Mouse (Mus musculus) gastrocnemius, adult 2 months (tissue): Measurements from ENCODE around the gene Cacna1f. TPM values are rescaled to one million over a fixed set of nuclear protein-coding genes. Genes with fewer than 3 reads are reported as not detected.
A peak's percentile ranks its signal among the peaks of the same experiment; 100 is the strongest.

Experiments
- DNase-seq: peaks from one replicate; pipeline ENCODE4 v3.0.0; 2022
- H3K27ac ChIP-seq: fragments of 200-600 bp; 2 replicates; pipeline ENCODE4 v1.8.1; 2022; ENCODE audit warnings: mild to moderate bottlenecking
- H3K4me3 ChIP-seq: fragments of 200-600 bp; 2 replicates; pipeline ENCODE4 v1.8.1; 2022; ENCODE audit warnings: mild to moderate bottlenecking, moderate library complexity
- CTCF ChIP-seq: fragments of 200-600 bp; IDR thresholded peaks from 2 replicates; pipeline ENCODE4 v1.8.1; 2022; ENCODE audit warnings: antibody characterized with exemption, mild to moderate bottlenecking, moderate library complexity
- intact Hi-C: fragments of 180-260 bp; cut with DNase I; formaldehyde crosslinking; loops from one replicate; pipeline ENCODE4 v1.15.1; 2025
- total RNA-seq, 2 experiments: library from RNA; stranded (reverse); gene quantifications; 2 replicates each; pipeline ENCODE4 v1.2.3; 2021

Gene Cacna1f
- total RNA-seq, 2 experiments from 2014 or later: not detected

DNA sequence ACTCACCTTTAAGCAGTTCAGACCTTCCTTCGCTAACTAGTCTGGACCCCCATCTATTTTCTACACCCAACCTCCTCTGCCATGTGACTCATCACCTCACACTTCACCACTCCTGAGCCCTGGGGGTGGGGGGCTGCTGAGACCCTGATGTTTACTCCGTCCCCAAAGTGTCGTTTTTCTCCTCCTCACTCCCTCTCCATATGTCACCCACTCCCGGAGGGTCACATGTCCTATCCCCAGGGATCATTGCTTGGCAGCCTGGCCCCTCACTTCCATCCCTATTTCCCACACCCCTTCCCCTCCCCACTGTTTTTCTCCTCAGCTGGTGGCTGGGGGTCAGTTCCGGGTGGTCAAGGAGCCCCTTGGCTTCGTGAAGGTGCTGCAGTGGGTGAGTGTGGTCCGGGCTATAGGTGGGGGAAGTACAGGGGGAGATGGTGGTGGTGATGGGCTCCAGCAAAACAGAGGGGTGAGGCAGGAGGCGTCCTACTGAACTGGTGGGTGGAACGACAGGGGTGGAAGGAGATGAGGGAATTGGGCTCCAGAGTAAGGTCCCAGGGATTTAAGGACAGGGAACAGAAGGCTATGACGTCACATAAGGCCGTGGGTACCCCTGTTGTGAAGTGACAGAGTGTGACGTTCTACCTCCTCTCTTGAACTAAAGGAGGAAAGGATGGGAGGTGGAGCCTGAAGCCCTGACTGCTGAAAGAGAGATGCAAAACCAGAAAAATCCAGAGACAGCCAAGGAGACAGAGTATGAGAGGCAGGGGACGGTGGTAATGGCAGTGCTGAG lies 32.8 kb downstream of the Cacna1f start:
- Histone ChIP-seq H3K4me3 (no peak overlapping the region), H3K27ac (no peak overlapping the region)
- no peak for DNase-seq
- intact Hi-C loops: loop anchor here (10.0 kb wide), 1 partner anchor 315 kb away; no protein-coding TSS in a partner anchor
- no peak for TF ChIP-seq CTCF

DNA sequence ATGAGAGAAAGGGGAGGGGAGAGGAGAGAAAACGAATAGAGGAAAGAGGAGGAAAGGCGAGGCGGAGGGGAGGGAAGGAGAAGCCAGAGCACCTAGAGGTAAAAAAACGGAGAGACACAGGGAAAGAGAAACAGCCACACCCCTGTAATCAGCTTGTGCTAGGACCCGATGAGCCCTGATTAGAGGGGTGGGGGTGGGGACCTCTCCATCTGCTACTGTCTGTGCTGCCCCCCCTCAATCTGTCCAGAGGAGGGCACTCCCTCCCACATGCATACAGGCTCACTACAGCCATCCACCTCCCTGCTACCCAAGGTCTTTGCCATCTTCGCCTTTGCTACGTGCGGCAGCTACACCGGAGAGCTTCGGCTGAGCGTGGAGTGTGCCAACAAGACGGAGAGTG lies 33.9 kb downstream of the Cacna1f start:
- H3K27ac ChIP-seq: no peak overlapping the region
- intact Hi-C loops: loop anchor here (10.0 kb wide), 1 partner anchor 316 kb away; no protein-coding TSS in a partner anchor
- TF ChIP-seq CTCF: no peak
- no peak for DNase-seq
- no peak overlapping the region for H3K4me3 ChIP-seq

DNA sequence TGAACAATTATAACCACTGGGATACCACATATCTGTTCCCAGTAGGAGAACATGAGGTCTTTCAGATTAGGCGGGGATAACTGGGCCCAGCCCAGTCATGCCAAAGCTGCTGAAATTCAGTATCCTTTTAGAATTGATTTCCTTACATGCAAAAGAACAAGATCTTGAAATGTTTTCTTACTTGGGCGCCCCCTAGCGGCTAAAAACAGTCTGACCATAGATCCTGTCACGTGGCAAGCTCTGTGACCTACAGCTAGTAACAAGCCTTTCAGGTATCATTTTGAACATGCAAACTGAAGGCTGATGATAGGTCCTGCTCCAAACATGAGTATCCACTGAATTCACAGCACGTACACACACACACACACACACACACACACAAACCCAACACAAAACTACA lies 38.5 kb downstream of the Cacna1f start:
- Histone ChIP-seq H3K27ac (no peak overlapping the region), H3K4me3 (no peak overlapping the region)
- intact Hi-C loops: loop anchor here (5.0 to 10.0 kb wide), 3 partner anchors 47 to 321 kb away; no protein-coding TSS in a partner anchor
- TF ChIP-seq CTCF: peak; percentile 70
- DNase-seq: peak; percentile 76

- peak; percentile 92 for DNase-seq
- intact Hi-C loops: loop anchor here (5.0 to 10.0 kb wide), 3 partner anchors 44 to 324 kb away; no protein-coding TSS in a partner anchor
- peak overlapping the region; percentile 79 for H3K4me3 ChIP-seq
- peak; percentile 34; the same call in 1 of the 2 replicates for TF ChIP-seq CTCF
- H3K27ac ChIP-seq: peak overlapping the region; percentile 96
Measured at GRCm38 (mm10) chrX:7648671-7649304, 41.9 kb downstream of the Cacna1f start.

GRCm38 (mm10) chrX:7657221-7657639 lies 50.3 kb downstream of the Cacna1f start, which contains the start of gene Prickle3:
Gene Prickle3 (plus strand): TSS chrX:7657260.
- Histone ChIP-seq H3K4me3 (peak within 1 kb of the TSS; percentile 78), H3K27ac (peak within 1 kb of the TSS; percentile 93)
- DNase-seq: peak; percentile 83
- intact Hi-C loops: no loop called here
- TF ChIP-seq CTCF: no peak

GRCm38 (mm10) chrX:7658031-7658784 lies 51.3 kb downstream of the Cacna1f start:
- intact Hi-C loops: no loop called here
- Histone ChIP-seq H3K4me3 (peak overlapping the region; percentile 78), H3K27ac (peak overlapping the region; percentile 93)
- peak; percentile 84 for DNase-seq
- TF ChIP-seq CTCF: no peak

GRCm38 (mm10) chrX:7658785-7659589 lies 52.1 kb downstream of the Cacna1f start:
- Histone ChIP-seq H3K4me3 (peak overlapping the region; percentile 78), H3K27ac (peak overlapping the region; percentile 93)
- no peak for TF ChIP-seq CTCF
- intact Hi-C loops: no loop called here
- peak; percentile 79 for DNase-seq

DNA sequence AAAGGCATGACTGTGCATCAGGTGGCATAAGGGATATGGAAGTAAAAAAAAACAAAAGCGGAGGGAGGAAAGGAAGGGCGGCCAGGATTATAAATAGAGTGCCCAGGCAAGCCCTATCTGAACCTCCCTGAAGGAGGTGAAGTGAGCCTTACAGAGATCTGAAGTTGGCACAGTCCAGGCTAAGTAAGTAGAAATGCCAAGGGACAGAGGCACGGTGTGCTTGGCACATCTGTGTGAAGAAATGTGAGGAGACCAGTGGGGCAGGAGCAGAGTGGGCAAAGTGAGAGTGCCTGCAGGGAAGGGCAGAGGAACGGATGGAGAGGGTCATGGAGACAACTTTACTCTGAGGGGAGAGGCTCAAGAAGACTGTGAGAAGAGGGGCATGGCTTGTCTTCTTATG lies 54.2 kb downstream of the Cacna1f start:
- Histone ChIP-seq H3K4me3 (peak overlapping the region; percentile 35), H3K27ac (peak overlapping the region; percentile 93)
- intact Hi-C loops: no loop called here
- peak; percentile 54 for DNase-seq
- TF ChIP-seq CTCF: no peak

DNA sequence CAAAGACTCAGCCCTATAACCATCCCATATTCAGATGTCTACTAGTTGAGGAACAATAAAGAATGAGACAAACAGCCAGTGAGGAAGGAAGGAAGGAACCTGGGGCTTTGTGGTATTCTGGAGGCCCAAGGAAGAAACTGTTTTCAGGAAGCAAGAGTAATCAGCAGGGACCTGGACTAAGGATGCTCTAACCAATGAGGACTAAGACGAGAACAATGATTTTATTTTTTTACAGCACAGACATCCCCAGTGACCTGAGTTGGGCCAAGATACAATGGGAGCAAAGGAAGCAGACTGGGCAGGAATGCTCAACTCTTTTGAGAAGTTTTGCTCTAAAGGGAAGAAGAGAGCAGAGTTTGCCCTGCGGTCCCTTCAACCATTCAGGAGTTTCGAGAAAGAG lies 56.1 kb downstream of the Cacna1f start:
- H3K27ac ChIP-seq: peak overlapping the region; percentile 93
- H3K4me3 ChIP-seq: peak overlapping the region; percentile 36
- intact Hi-C loops: no loop called here
- no peak for TF ChIP-seq CTCF
- DNase-seq: no peak

GRCm38 (mm10) chrX:7664791-7665190 lies 57.9 kb downstream of the Cacna1f start:
- DNase-seq: peak; percentile 61
- H3K27ac ChIP-seq: peak overlapping the region; percentile 93

GRCm38 (mm10) chrX:7665739-7666502 lies 59.0 kb downstream of the Cacna1f start:
- no peak for TF ChIP-seq CTCF
- DNase-seq: no peak
- Histone ChIP-seq H3K4me3 (no peak overlapping the region), H3K27ac (peak overlapping the region; percentile 28; the same call in 1 of the 2 replicates)
- intact Hi-C loops: no loop called here

More at GRCm38 (mm10) chrX:7664791-7665190, 57.9 kb downstream of the Cacna1f start:
- intact Hi-C loops: no loop called here
- no peak for TF ChIP-seq CTCF
- H3K4me3 ChIP-seq: no peak overlapping the region
